Mouse (Mus musculus): ENCODE data around the gene 4833427G06Rik. TPM values are rescaled to one million over a fixed set of nuclear protein-coding genes. Genes with fewer than 3 reads are reported as not detected.
"Not testable (repeated sequence)": the region's sequence is repeated elsewhere in the genome, so short reads cannot be mapped to it uniquely, and the experiment has no call there.

4833427G06Rik gene
- polyA plus RNA-seq (2015; fragmentation: Nextera tagmentation; extraction: Ambion mirVana): not detected in 2 replicates

GRCm38 (mm10) chr9:51101756-51102425, at the start of gene 4833427G06Rik:
Gene 4833427G06Rik, minus strand, starts transcription at chr9:51102078.
- WGBS (ENCODE audit: insufficient replicate concordance): 9% methylated on average over 27 of the region's 27 CpGs
- no peak within 1 kb of the TSS for H3K4me3 ChIP-seq (replicated peaks)
- no peak for ATAC-seq (ENCODE audit: insufficient read depth)

DNA sequence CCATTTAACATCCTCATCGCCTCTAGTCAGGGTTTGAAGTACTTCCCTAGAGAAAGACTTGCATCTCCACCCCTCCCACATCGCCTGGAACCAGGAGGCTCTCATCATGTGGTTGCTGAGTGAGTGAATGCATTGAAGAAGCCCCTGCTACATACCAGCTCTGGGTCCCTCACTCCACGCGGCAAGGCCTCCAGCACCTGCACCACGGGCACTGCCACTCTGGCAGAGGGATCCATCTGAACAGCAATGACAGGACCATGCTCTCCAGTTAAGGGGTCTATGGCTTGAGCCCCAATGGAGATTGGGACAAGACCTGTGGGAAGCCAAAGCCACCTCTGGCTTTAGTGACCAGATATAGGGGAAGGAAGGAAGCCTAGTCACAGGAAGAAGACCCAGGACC, 45.4 kb upstream of the 4833427G06Rik start:
- no peak overlapping the region for H3K9ac ChIP-seq
- no peak overlapping the region for H3K4me3 ChIP-seq (replicated peaks)
- H3K4me1 ChIP-seq (replicated peaks): no peaks in the 10 kb centered on the region
- H3K4me2 ChIP-seq: no peak overlapping the region
- ATAC-seq (ENCODE audit: insufficient read depth): no peak
- H3K9me3 ChIP-seq (replicated peaks): no peaks in the 10 kb centered on the region
- H3K36me3 ChIP-seq (replicated peaks): no peaks in the 10 kb centered on the region
- WGBS (ENCODE audit: insufficient replicate concordance): 63% methylated on average over 5 of the region's 5 CpGs
- no peaks in the 10 kb centered on the region for H3K27me3 ChIP-seq
- no peak overlapping the region for H3K27ac ChIP-seq (replicated peaks)

More at GRCm38 (mm10) chr9:51101756-51102425, at the start of gene 4833427G06Rik:
- Histone ChIP-seq H3K4me1 (replicated peaks) (no peaks in the 10 kb centered on the region; the same call in 1 of the 2 replicates), H3K9ac (no peak within 1 kb of the TSS), H3K4me2 (peak within 1 kb of the TSS; percentile 44), H3K36me3 (replicated peaks) (no peaks in the 10 kb centered on the region), H3K27me3 (peaks cover 62% of the 10 kb centered on the region), H3K27ac (replicated peaks) (no peak within 1 kb of the TSS), H3K9me3 (replicated peaks) (no peaks in the 10 kb centered on the region)

DNA sequence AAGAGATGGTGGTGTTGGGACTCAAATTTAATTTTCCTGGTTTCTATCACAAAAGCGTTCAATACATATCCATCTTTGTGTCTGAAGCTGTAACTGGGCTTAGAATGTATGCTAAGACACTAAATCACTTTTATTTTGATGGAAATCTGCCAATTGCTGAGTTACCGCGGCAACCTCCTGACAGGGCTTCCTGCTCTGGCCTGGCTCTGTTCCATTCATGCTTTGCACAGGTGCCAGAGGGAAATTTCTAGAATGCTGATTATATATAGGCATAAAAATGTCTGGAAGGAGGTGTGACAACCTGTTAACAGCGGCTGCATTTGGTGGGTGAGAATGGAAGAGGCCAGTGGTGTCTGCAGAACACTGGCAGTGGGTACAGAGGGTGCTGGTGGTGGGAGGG, 44.6 kb upstream of the 4833427G06Rik start:
- H3K36me3 ChIP-seq (replicated peaks): no peaks in the 10 kb centered on the region
- ATAC-seq (ENCODE audit: insufficient read depth): no peak
- H3K4me3 ChIP-seq (replicated peaks): no peak overlapping the region
- H3K27ac ChIP-seq (replicated peaks): no peak overlapping the region
- no peaks in the 10 kb centered on the region for H3K27me3 ChIP-seq
- H3K9me3 ChIP-seq (replicated peaks): no peaks in the 10 kb centered on the region
- H3K4me1 ChIP-seq (replicated peaks): no peaks in the 10 kb centered on the region
- H3K9ac ChIP-seq: no peak overlapping the region
- H3K4me2 ChIP-seq: no peak overlapping the region
- WGBS (ENCODE audit: insufficient replicate concordance): 64% methylated on average over 4 of the region's 4 CpGs

- H3K4me3 ChIP-seq (replicated peaks): no peak overlapping the region
- 54% methylated on average over 6 of the region's 6 CpGs for WGBS (ENCODE audit: insufficient replicate concordance)
- no peak for ATAC-seq (ENCODE audit: insufficient read depth)
- H3K4me2 ChIP-seq: no peak overlapping the region
- H3K36me3 ChIP-seq (replicated peaks): no peaks in the 10 kb centered on the region
- no peak overlapping the region for H3K9ac ChIP-seq
- H3K27ac ChIP-seq (replicated peaks): no peak overlapping the region
- H3K4me1 ChIP-seq (replicated peaks): no peaks in the 10 kb centered on the region
- no peaks in the 10 kb centered on the region for H3K9me3 ChIP-seq (replicated peaks)
- H3K27me3 ChIP-seq: no peaks in the 10 kb centered on the region
Observed at GRCm38 (mm10) chr9:51144218-51144617, 42.3 kb upstream of the 4833427G06Rik start.

GRCm38 (mm10) chr9:51143437-51143836, 41.6 kb upstream of the 4833427G06Rik start:
- no peak overlapping the region for H3K27ac ChIP-seq (replicated peaks)
- H3K27me3 ChIP-seq: no peaks in the 10 kb centered on the region
- no peaks in the 10 kb centered on the region for H3K9me3 ChIP-seq (replicated peaks)
- ATAC-seq (ENCODE audit: insufficient read depth): no peak
- H3K4me1 ChIP-seq (replicated peaks): no peaks in the 10 kb centered on the region
- no peaks in the 10 kb centered on the region for H3K36me3 ChIP-seq (replicated peaks)
- H3K4me2 ChIP-seq: no peak overlapping the region
- no peak overlapping the region for H3K4me3 ChIP-seq (replicated peaks)
- 53% methylated on average over 1 of the region's 1 CpGs for WGBS (ENCODE audit: insufficient replicate concordance)
- H3K9ac ChIP-seq: no peak overlapping the region

GRCm38 (mm10) chr9:51140711-51141110, 38.8 kb upstream of the 4833427G06Rik start:
- Histone ChIP-seq H3K27me3 (no peaks in the 10 kb centered on the region), H3K27ac (replicated peaks) (no peak overlapping the region), H3K36me3 (replicated peaks) (no peaks in the 10 kb centered on the region), H3K4me2 (no peak overlapping the region), H3K4me3 (replicated peaks) (no peak overlapping the region), H3K4me1 (replicated peaks) (peaks cover 10% of the 10 kb centered on the region; the same call in 1 of the 2 replicates), H3K9ac (no peak overlapping the region), H3K9me3 (replicated peaks) (no peaks in the 10 kb centered on the region)
- no peak for ATAC-seq (ENCODE audit: insufficient read depth)
- 70% methylated on average over 3 of the region's 3 CpGs for WGBS (ENCODE audit: insufficient replicate concordance)

- not testable (repeated sequence) for H3K4me3 ChIP-seq (replicated peaks); ATAC-seq (ENCODE audit: insufficient read depth); H3K4me2 ChIP-seq; H3K9ac ChIP-seq; H3K27me3 ChIP-seq; H3K27ac ChIP-seq (replicated peaks); H3K9me3 ChIP-seq (replicated peaks); H3K36me3 ChIP-seq (replicated peaks)
- WGBS (ENCODE audit: insufficient replicate concordance): 51% methylated on average over 1 of the region's 1 CpGs
- H3K4me1 ChIP-seq (replicated peaks): peaks cover 10% of the 10 kb centered on the region; the same call in 1 of the 2 replicates
Observed at GRCm38 (mm10) chr9:51139401-51139800, 37.5 kb upstream of the 4833427G06Rik start.

DNA sequence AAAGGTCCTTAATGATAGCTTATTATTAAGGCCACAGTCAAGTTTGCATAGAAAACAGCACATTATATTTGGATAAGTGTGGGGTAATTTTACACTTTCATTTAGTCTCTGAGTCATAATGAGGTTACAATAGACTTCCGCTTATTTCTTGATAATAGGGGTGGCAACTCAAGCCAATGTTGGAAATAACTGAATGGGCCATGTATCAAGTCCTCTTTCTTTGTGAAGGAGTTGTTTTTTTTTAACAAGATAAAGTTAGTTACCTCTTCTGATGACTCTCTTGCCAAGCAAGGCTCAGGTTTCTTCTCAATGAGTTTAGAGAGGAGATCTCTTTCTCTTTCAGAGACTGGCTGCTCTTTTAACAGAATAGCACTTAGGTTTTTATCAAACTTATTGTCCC, 36.4 kb upstream of the 4833427G06Rik start:
- no peak overlapping the region for H3K4me2 ChIP-seq
- H3K4me1 ChIP-seq (replicated peaks): peaks cover 10% of the 10 kb centered on the region; the same call in 1 of the 2 replicates
- H3K9me3 ChIP-seq (replicated peaks): no peaks in the 10 kb centered on the region
- no peak overlapping the region for H3K9ac ChIP-seq
- 66% methylated on average over 1 of the region's 1 CpGs for WGBS (ENCODE audit: insufficient replicate concordance)
- no peak overlapping the region for H3K4me3 ChIP-seq (replicated peaks)
- no peak overlapping the region for H3K27ac ChIP-seq (replicated peaks)
- no peaks in the 10 kb centered on the region for H3K36me3 ChIP-seq (replicated peaks)
- no peaks in the 10 kb centered on the region for H3K27me3 ChIP-seq
- no peak for ATAC-seq (ENCODE audit: insufficient read depth)

- Histone ChIP-seq H3K9me3 (replicated peaks) (no peaks in the 10 kb centered on the region), H3K4me1 (replicated peaks) (peaks cover 10% of the 10 kb centered on the region; the same call in 1 of the 2 replicates), H3K36me3 (replicated peaks) (no peaks in the 10 kb centered on the region), H3K4me2 (no peak overlapping the region), H3K27ac (replicated peaks) (no peak overlapping the region), H3K4me3 (replicated peaks) (no peak overlapping the region), H3K9ac (no peak overlapping the region), H3K27me3 (no peaks in the 10 kb centered on the region)
- peak; percentile 78 for ATAC-seq (ENCODE audit: insufficient read depth)
- 55% methylated on average over 1 of the region's 1 CpGs for WGBS (ENCODE audit: insufficient replicate concordance)
Observed at GRCm38 (mm10) chr9:51137836-51138235, 36.0 kb upstream of the 4833427G06Rik start.

DNA sequence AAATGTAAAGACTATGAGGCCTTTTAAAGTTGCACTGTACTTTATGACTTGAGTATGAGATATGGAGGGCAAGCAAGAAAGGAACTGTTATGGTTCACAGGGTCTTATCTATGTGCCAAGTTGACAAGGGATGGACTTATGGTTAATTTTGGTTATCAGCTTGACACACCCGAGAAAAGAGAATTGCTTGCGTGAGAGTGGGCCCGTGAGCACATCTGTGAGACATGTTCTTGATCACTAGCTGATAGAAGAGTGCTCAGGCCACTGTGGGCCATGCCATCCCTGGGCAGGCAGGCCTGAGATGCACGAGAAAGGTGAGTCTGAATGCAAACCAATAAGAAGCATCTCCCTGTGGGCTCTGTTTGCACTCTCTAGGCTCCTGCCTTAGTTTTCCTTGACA, 35.6 kb upstream of the 4833427G06Rik start:
- Histone ChIP-seq H3K9me3 (replicated peaks) (no peaks in the 10 kb centered on the region), H3K4me1 (replicated peaks) (peaks cover 10% of the 10 kb centered on the region; the same call in 1 of the 2 replicates), H3K4me2 (no peak overlapping the region), H3K4me3 (replicated peaks) (no peak overlapping the region), H3K9ac (no peak overlapping the region), H3K27ac (replicated peaks) (no peak overlapping the region), H3K27me3 (no peaks in the 10 kb centered on the region), H3K36me3 (replicated peaks) (no peaks in the 10 kb centered on the region)
- ATAC-seq (ENCODE audit: insufficient read depth): peak; percentile 77
- WGBS (ENCODE audit: insufficient replicate concordance): 26% methylated on average over 4 of the region's 4 CpGs

GRCm38 (mm10) chr9:51136985-51137384, 35.1 kb upstream of the 4833427G06Rik start:
- no peak overlapping the region for H3K4me3 ChIP-seq (replicated peaks)
- H3K9ac ChIP-seq: no peak overlapping the region
- no peaks in the 10 kb centered on the region for H3K36me3 ChIP-seq (replicated peaks)
- peaks cover 10% of the 10 kb centered on the region; the same call in 1 of the 2 replicates for H3K4me1 ChIP-seq (replicated peaks)
- H3K27ac ChIP-seq (replicated peaks): no peak overlapping the region
- WGBS (ENCODE audit: insufficient replicate concordance): 54% methylated on average over 3 of the region's 3 CpGs
- no peaks in the 10 kb centered on the region for H3K9me3 ChIP-seq (replicated peaks)
- H3K27me3 ChIP-seq: no peaks in the 10 kb centered on the region
- no peak overlapping the region for H3K4me2 ChIP-seq
- ATAC-seq (ENCODE audit: insufficient read depth): peak; percentile 65; the same call in 1 of the 2 replicates

GRCm38 (mm10) chr9:51114767-51115166, 12.9 kb upstream of the 4833427G06Rik start:
- no peak for ATAC-seq (ENCODE audit: insufficient read depth)
- H3K4me3 ChIP-seq (replicated peaks): no peak overlapping the region

More at GRCm38 (mm10) chr9:51114767-51115166, 12.9 kb upstream of the 4833427G06Rik start:
- Histone ChIP-seq H3K36me3 (replicated peaks) (no peaks in the 10 kb centered on the region), H3K4me1 (replicated peaks) (no peaks in the 10 kb centered on the region), H3K9ac (no peak overlapping the region), H3K9me3 (replicated peaks) (no peaks in the 10 kb centered on the region), H3K27me3 (no peaks in the 10 kb centered on the region), H3K27ac (replicated peaks) (no peak overlapping the region), H3K4me2 (no peak overlapping the region)
- WGBS (ENCODE audit: insufficient replicate concordance): 41% methylated on average over 4 of the region's 4 CpGs
